Mouse (Mus musculus): Measurements from ENCODE around the gene Pla1a. TPM values are rescaled to one million over a fixed set of nuclear protein-coding genes. Genes with fewer than 3 reads are reported as not detected.
"Not testable (repeated sequence)": the region's sequence is repeated elsewhere in the genome, so short reads cannot be mapped to it uniquely, and the experiment has no call there.

Gene Pla1a
- 1.2 and 1.6 TPM in 2 replicates for polyA plus RNA-seq (2015; fragmentation: Nextera tagmentation; extraction: Ambion mirVana)

GRCm38 (mm10) chr16:38432498-38433425 is at the start of gene Pla1a:
Gene Pla1a (minus strand): TSS chr16:38433145.
- H3K27ac ChIP-seq (ENCODE audit: low read length): no peak within 1 kb of the TSS
- no peak within 1 kb of the TSS for H3K4me3 ChIP-seq (ENCODE audit: low read depth, low read length)
- 62% methylated on average over 11 of the region's 11 CpGs for WGBS
- H3K27me3 ChIP-seq (replicated peaks; ENCODE audit: insufficient read depth, low read length): no peaks in the 10 kb centered on the region
- H3K9me3 ChIP-seq (ENCODE audit: low read length): no peaks in the 10 kb centered on the region
- H3K9ac ChIP-seq (replicated peaks; ENCODE audit: low read depth): no peak within 1 kb of the TSS
- H3K4me1 ChIP-seq (ENCODE audit: insufficient read depth, low read depth, low read length): no peaks in the 10 kb centered on the region
- no peak for TF ChIP-seq CTCF (IDR thresholded peaks at IDR 0.05)
- TF ChIP-seq EP300 (IDR thresholded peaks at IDR 0.05): peak; percentile 89
- no peaks in the 10 kb centered on the region for H3K36me3 ChIP-seq (ENCODE audit: insufficient read depth, low read length)
- ATAC-seq: peak; percentile 68
- no peak within 1 kb of the TSS for H3K4me2 ChIP-seq (replicated peaks; ENCODE audit: low read depth, low read length)
- DNase-seq (ENCODE audit: low spot score): peak; percentile 76

DNA sequence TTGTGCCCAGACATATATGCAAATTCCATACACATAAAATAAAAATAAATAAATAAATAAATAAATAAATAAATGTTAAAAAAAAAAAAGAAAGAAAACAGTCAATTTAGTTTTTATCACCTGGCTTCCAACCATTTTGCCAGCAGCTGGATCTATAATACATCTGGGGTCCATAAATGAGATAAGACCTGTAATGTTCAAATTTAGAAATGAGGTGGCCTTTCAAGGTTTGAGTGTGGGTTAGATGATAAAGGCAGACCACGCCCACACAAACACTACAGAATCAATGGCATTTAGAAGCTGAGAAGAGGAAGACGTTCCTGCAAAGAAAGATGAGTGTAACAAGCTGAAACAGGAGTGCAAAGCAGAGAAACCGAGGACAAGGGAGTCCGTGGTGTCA is 48.4 kb upstream of the Pla1a start:
- Histone ChIP-seq H3K36me3 (ENCODE audit: insufficient read depth, low read length) (no peaks in the 10 kb centered on the region), H3K4me3 (ENCODE audit: low read depth, low read length) (no peak overlapping the region), H3K9ac (replicated peaks; ENCODE audit: low read depth) (no peak overlapping the region), H3K9me3 (ENCODE audit: low read length) (no peaks in the 10 kb centered on the region), H3K27ac (ENCODE audit: low read length) (no peak overlapping the region), H3K27me3 (replicated peaks; ENCODE audit: insufficient read depth, low read length) (no peaks in the 10 kb centered on the region), H3K4me2 (replicated peaks; ENCODE audit: low read depth, low read length) (no peak overlapping the region), H3K4me1 (ENCODE audit: insufficient read depth, low read depth, low read length) (no peaks in the 10 kb centered on the region)
- WGBS: 71% methylated on average over 4 of the region's 4 CpGs
- ATAC-seq (no peak), DNase-seq (ENCODE audit: low spot score) (no peak)
- TF ChIP-seq CTCF (IDR thresholded peaks at IDR 0.05): no peak
- TF ChIP-seq EP300 (IDR thresholded peaks at IDR 0.05): no peak

GRCm38 (mm10) chr16:38478296-38478695 is 45.4 kb upstream of the Pla1a start:
- no peak overlapping the region for H3K9ac ChIP-seq (replicated peaks; ENCODE audit: low read depth)
- no peaks in the 10 kb centered on the region for H3K27me3 ChIP-seq (replicated peaks; ENCODE audit: insufficient read depth, low read length)
- TF ChIP-seq EP300 (IDR thresholded peaks at IDR 0.05): no peak
- no peak for TF ChIP-seq CTCF (IDR thresholded peaks at IDR 0.05)
- WGBS: 93% methylated on average over 3 of the region's 3 CpGs
- H3K27ac ChIP-seq (ENCODE audit: low read length): no peak overlapping the region
- no peak for DNase-seq (ENCODE audit: low spot score)
- no peak overlapping the region for H3K4me2 ChIP-seq (replicated peaks; ENCODE audit: low read depth, low read length)
- no peaks in the 10 kb centered on the region for H3K4me1 ChIP-seq (ENCODE audit: insufficient read depth, low read depth, low read length)
- H3K4me3 ChIP-seq (ENCODE audit: low read depth, low read length): no peak overlapping the region
- no peaks in the 10 kb centered on the region for H3K36me3 ChIP-seq (ENCODE audit: insufficient read depth, low read length)
- no peaks in the 10 kb centered on the region for H3K9me3 ChIP-seq (ENCODE audit: low read length)
- ATAC-seq: no peak

DNA sequence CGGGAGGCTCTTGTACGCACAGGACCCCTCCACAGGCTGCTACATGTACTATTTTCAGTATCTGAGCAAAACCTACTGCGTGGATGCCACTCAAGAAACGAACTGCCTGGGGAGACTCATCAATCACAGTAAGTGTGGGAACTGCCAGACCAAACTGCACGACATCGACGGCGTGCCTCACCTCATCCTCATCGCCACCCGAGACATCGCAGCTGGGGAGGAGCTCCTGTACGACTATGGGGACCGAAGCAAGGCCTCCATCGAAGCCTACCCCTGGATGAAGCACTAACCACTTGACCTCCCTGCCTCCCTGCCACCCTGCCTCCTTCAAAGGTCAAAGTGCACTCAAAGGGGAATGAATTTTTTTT is 44.3 kb upstream of the Pla1a start:
- not testable (repeated sequence) for H3K27me3 ChIP-seq (replicated peaks; ENCODE audit: insufficient read depth, low read length); ATAC-seq; H3K4me1 ChIP-seq (ENCODE audit: insufficient read depth, low read depth, low read length); H3K4me3 ChIP-seq (ENCODE audit: low read depth, low read length); H3K36me3 ChIP-seq (ENCODE audit: insufficient read depth, low read length); DNase-seq (ENCODE audit: low spot score); H3K9ac ChIP-seq (replicated peaks; ENCODE audit: low read depth); H3K9me3 ChIP-seq (ENCODE audit: low read length); H3K27ac ChIP-seq (ENCODE audit: low read length)
- H3K4me2 ChIP-seq (replicated peaks; ENCODE audit: low read depth, low read length): peak overlapping the region; percentile 74
- 29% methylated on average over 14 of the region's 14 CpGs for WGBS

- Histone ChIP-seq H3K4me3 (ENCODE audit: low read depth, low read length) (peak overlapping the region; percentile 36), H3K36me3 (ENCODE audit: insufficient read depth, low read length) (no peaks in the 10 kb centered on the region), H3K4me2 (replicated peaks; ENCODE audit: low read depth, low read length) (peak overlapping the region; percentile 74), H3K9ac (replicated peaks; ENCODE audit: low read depth) (no peak overlapping the region), H3K27me3 (replicated peaks; ENCODE audit: insufficient read depth, low read length) (no peaks in the 10 kb centered on the region), H3K4me1 (ENCODE audit: insufficient read depth, low read depth, low read length) (no peaks in the 10 kb centered on the region), H3K9me3 (ENCODE audit: low read length) (no peaks in the 10 kb centered on the region), H3K27ac (ENCODE audit: low read length) (no peak overlapping the region)
- TF ChIP-seq CTCF (IDR thresholded peaks at IDR 0.05) (no peak), EP300 (IDR thresholded peaks at IDR 0.05) (no peak)
- 6% methylated on average over 34 of the region's 34 CpGs for WGBS
- ATAC-seq (peak; percentile 59), DNase-seq (ENCODE audit: low spot score) (peak; percentile 43)
Measured at GRCm38 (mm10) chr16:38476312-38477240, 43.6 kb upstream of the Pla1a start.

DNA sequence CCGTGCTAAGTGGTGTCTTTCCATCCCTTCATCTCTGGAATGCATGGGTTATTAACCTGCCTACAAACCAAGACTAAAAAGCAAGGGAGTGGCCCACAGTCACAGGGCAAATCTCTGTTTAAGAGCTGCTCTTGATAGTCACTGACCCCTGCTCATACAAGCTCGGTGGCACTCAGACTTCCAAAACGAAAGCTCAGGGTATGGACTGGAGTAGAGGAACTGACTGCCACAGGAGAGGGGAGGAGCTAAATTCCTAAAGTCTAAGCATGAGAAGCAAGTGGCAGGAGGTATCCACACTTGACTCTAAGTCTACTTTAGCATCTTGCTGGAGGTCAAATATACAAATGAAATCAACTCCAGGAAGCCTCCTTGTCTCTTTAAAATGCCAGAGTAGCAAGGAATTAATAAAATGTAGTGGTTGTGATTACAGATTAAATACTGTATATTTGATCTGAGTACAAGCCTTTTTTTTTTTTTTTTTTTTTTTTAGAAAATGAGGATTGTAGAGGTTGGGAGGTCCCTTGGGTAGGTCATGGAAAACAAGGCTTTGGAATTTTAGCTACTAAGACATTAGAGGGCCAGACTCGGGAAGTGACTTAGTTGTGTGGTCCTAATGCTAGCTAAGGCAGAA is 42.9 kb upstream of the Pla1a start:
- ATAC-seq (peak; percentile 56), DNase-seq (ENCODE audit: low spot score) (peak; percentile 40)
- Histone ChIP-seq H3K4me1 (ENCODE audit: insufficient read depth, low read depth, low read length) (no peaks in the 10 kb centered on the region), H3K36me3 (ENCODE audit: insufficient read depth, low read length) (no peaks in the 10 kb centered on the region), H3K9ac (replicated peaks; ENCODE audit: low read depth) (no peak overlapping the region), H3K4me3 (ENCODE audit: low read depth, low read length) (peak overlapping the region; percentile 36; the same call in 1 of the 2 replicates), H3K27me3 (replicated peaks; ENCODE audit: insufficient read depth, low read length) (no peaks in the 10 kb centered on the region), H3K9me3 (ENCODE audit: low read length) (no peaks in the 10 kb centered on the region), H3K27ac (ENCODE audit: low read length) (no peak overlapping the region), H3K4me2 (replicated peaks; ENCODE audit: low read depth, low read length) (peak overlapping the region; percentile 74)
- WGBS: 31% methylated on average over 4 of the region's 4 CpGs
- TF ChIP-seq EP300 (IDR thresholded peaks at IDR 0.05): no peak
- TF ChIP-seq CTCF (IDR thresholded peaks at IDR 0.05): no peak

All from lung, postnatal 0 days (tissue).